Mouse (Mus musculus) MEL (cell line): Measurements from ENCODE around the gene Gtsf1l.

Experiments
- CTCF ChIP-seq, 3 experiments: IDR thresholded peaks in 2 of 3; conservative IDR thresholded peaks in 1 of 3; 2 replicates each; pipeline ENCODE4 v1.5.1; 2011 to 2012; ENCODE audit warnings: low read length in 3 of 3, low read depth in 2 of 3, mild to moderate bottlenecking in 2 of 3, improper control_type of control experiment in 1 of 3, inconsistent platforms in 1 of 3, mixed read lengths in 1 of 3, moderate library complexity in 1 of 3; ENCODE audit not compliant: control insufficient read depth in 1 of 3, insufficient read depth in 1 of 3, poor library complexity in 1 of 3, severe bottlenecking in 1 of 3
- ELF1 ChIP-seq: IDR thresholded peaks from 2 replicates; pipeline ENCODE4 v1.6.1; 2014; ENCODE audit warnings: low read depth, mild to moderate bottlenecking, inconsistent platforms, low read length, improper control_type of control experiment, moderate library complexity
- GATA1 ChIP-seq: IDR thresholded peaks from 2 replicates; pipeline ENCODE4 v1.6.1; 2011; ENCODE audit warnings: low read depth, low read length, improper control_type of control experiment
- MAFK ChIP-seq: IDR thresholded peaks from 2 replicates; pipeline ENCODE4 v1.6.1; 2011; ENCODE audit warnings: low read depth, mild to moderate bottlenecking, low read length, improper control_type of control experiment, borderline replicate concordance
- MXI1 ChIP-seq: IDR thresholded peaks from 2 replicates; pipeline ENCODE4 v1.6.1; 2011; ENCODE audit warnings: mild to moderate bottlenecking, low read depth, low read length, improper control_type of control experiment
- POLR2A ChIP-seq, 2 experiments: IDR thresholded peaks; 2 replicates each; pipeline ENCODE4 v1.6.1; 2011 to 2012; ENCODE audit warnings: low read length in 2 of 2, mild to moderate bottlenecking in 2 of 2, control low read depth in 1 of 2, improper control_type of control experiment in 1 of 2, low read depth in 1 of 2, moderate library complexity in 1 of 2; ENCODE audit not compliant: control insufficient read depth in 1 of 2, insufficient read depth in 1 of 2, poor library complexity in 1 of 2
- SIN3A ChIP-seq: IDR thresholded peaks from 2 replicates; pipeline ENCODE4 v1.6.1; 2012; ENCODE audit warnings: low read length, improper control_type of control experiment, inconsistent platforms
- SMC3 ChIP-seq: IDR thresholded peaks from 2 replicates; pipeline ENCODE4 v1.6.1; 2011; ENCODE audit warnings: low read depth, low read length, improper control_type of control experiment
- TBP ChIP-seq: IDR thresholded peaks from 2 replicates; pipeline ENCODE4 v1.8.0; 2011; ENCODE audit warnings: low read depth, low read length, improper control_type of control experiment
- TCF12 ChIP-seq: IDR thresholded peaks from 2 replicates; pipeline ENCODE4 v1.6.1; 2014; ENCODE audit warnings: low read depth, mild to moderate bottlenecking, inconsistent platforms, low read length, improper control_type of control experiment, moderate library complexity
- ZC3H11A ChIP-seq: IDR thresholded peaks from 2 replicates; pipeline ENCODE4 v1.6.1; 2012; ENCODE audit warnings: low read depth, mild to moderate bottlenecking, inconsistent platforms, low read length, improper control_type of control experiment
- ZNF384 ChIP-seq: IDR thresholded peaks from 2 replicates; pipeline ENCODE4 v1.6.1; 2012; ENCODE audit warnings: low read depth, mild to moderate bottlenecking, inconsistent platforms, low read length, improper control_type of control experiment

GRCm38 (mm10) chr2:163123496-163123895, 35.8 kb upstream of the Gtsf1l start:
- no peak for TF ChIP-seq ZC3H11A
- TF ChIP-seq CTCF (IDR thresholded peaks at IDR 0.05 in 2 of 3, conservative IDR thresholded peaks at IDR 0.05 in 1 of 3; ENCODE audit: control insufficient read depth in 1 of 3, insufficient read depth in 1 of 3, low read depth in 2 of 3, low read length in 3 of 3, poor library complexity in 1 of 3, severe bottlenecking in 1 of 3) = no peak
- no peak for TF ChIP-seq TCF12
- no peak for TF ChIP-seq SMC3
- no peak for TF ChIP-seq MAFK
- TF ChIP-seq TBP = no peak
- TF ChIP-seq ZNF384 = no peak
- no peak for TF ChIP-seq POLR2A (IDR thresholded peaks at IDR 0.05; ENCODE audit: control insufficient read depth in 1 of 2, insufficient read depth in 1 of 2, low read depth in 1 of 2, low read length in 2 of 2, poor library complexity in 1 of 2)
- no peak for TF ChIP-seq MXI1
- TF ChIP-seq ELF1 = no peak
- no peak for TF ChIP-seq GATA1
- no peak for TF ChIP-seq SIN3A
